Comparison of ENCODE assay signal across 17 mouse cellular contexts in the genomic region with DNA sequence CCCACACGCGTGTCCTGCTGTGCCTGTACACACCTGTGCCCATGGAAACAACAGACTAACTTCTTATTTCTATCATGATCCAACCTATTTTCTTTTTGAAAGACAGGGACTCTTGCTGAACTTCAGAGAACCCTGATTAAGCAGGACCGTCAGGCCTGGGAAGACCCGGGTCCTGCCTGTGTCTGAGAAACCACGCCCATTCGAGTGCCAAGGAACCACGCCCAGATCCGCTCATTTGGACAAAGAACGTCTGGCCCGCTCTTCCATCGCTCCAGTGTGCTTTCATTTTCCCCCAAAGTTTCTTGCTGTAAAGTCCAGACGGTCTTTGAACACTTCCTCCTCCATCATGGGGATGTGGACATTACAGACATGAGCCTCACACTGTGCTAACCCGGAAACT. TPM values are rescaled to one million over a fixed set of nuclear protein-coding genes. Genes with fewer than 3 reads are reported as not detected.
A peak's percentile ranks its signal among the peaks of the same experiment; 100 is the strongest.
DNase-seq lines count a peak whose midpoint lies in the region; ATAC-seq lines count a peak whose summit lies in the region.
"Had no signal": no experiment of that assay in that cellular context is flagged by ENCODE, and none has a peak within 500 bp of the region (broad histone marks: within the 10 kb centered on the region; RNA-seq: fewer than 3 reads in every experiment).

No protein-coding gene starts in this region.

- no peak for ATAC-seq in kidney, embryonic 15.5 days (replicated peaks; ENCODE audit: low FRiP score)
- ATAC-seq in intestine, embryonic 16.5 days: no peak

- H3K4me2 ChIP-seq in kidney, embryonic 15.5 days: peak overlapping the region; percentile 27
- no peak overlapping the region for H3K4me2 ChIP-seq in intestine, embryonic 16.5 days (ENCODE audit: low read depth, low read length)

- H3K4me3 ChIP-seq in kidney, embryonic 15.5 days (replicated peaks): no peak overlapping the region
- H3K4me3 ChIP-seq in intestine, embryonic 16.5 days (ENCODE audit: low read length): peak overlapping the region; percentile 21; the same call in 1 of the 2 replicates

- H3K36me3 ChIP-seq in kidney, embryonic 15.5 days: no peaks in the 10 kb centered on the region
- H3K36me3 ChIP-seq in intestine, embryonic 16.5 days (ENCODE audit: control insufficient read depth, insufficient read depth, low read length): no peaks in the 10 kb centered on the region

- no peaks in the 10 kb centered on the region for H3K27me3 ChIP-seq in kidney, embryonic 15.5 days
- H3K27me3 ChIP-seq in intestine, embryonic 16.5 days (replicated peaks; ENCODE audit: control insufficient read depth, insufficient read depth, low read length): no peaks in the 10 kb centered on the region
- H3K27me3 ChIP-seq: CH12.LX had no signal

- no peaks in the 10 kb centered on the region for H3K9me3 ChIP-seq in kidney, embryonic 15.5 days (replicated peaks)
- no peaks in the 10 kb centered on the region for H3K9me3 ChIP-seq in intestine, embryonic 16.5 days (ENCODE audit: control insufficient read depth, low read length)

- DNase-seq in kidney, adult 9 months: no peak
- DNase-seq in ES-CJ7 (ENCODE audit: low read depth, low spot score): peak; percentile 85
- peak; percentile 40 for DNase-seq in MN1 (ENCODE audit: low spot score)
- DNase-seq in cerebellum, adult 8-10 months: no peak
- DNase-seq in adrenal gland, postnatal 14 days: no peak
- DNase-seq: adrenal gland, postnatal 36 days; kidney, adult 11 months; right cerebral cortex, adult 18-20 months; thymus, postnatal 36 days had no signal

- H3K4me1 ChIP-seq in kidney, embryonic 15.5 days: peaks cover 7% of the 10 kb centered on the region; the same call in 1 of the 2 replicates
- H3K4me1 ChIP-seq in intestine, embryonic 16.5 days (ENCODE audit: control insufficient read depth, insufficient read depth, low read length): no peaks in the 10 kb centered on the region

- H3K27ac ChIP-seq in kidney, embryonic 15.5 days: no peak overlapping the region
- no peak overlapping the region for H3K27ac ChIP-seq in intestine, embryonic 16.5 days (ENCODE audit: low read length)
- H3K27ac ChIP-seq: liver, embryonic 14.5 days had no signal

- 62% methylated on average over 13 of the region's 13 CpGs for WGBS in kidney, embryonic 15.5 days
- 60% methylated on average over 13 of the region's 13 CpGs for WGBS in intestine, embryonic 16.5 days

- H3K9ac ChIP-seq in kidney, embryonic 15.5 days: no peak overlapping the region
- H3K9ac ChIP-seq in intestine, embryonic 16.5 days (ENCODE audit: low read depth, low read length): no peak overlapping the region
- H3K9ac ChIP-seq: liver, embryonic 14.5 days had no signal

RNA-seq across cellular contexts. Expression of gene Tenm3, which starts 26.8 kb away (rescaled TPM):
- 22.3 and 26.2 TPM in 2 replicates for polyA plus RNA-seq in kidney, embryonic 15.5 days (2015; fragmentation: Nextera tagmentation; extraction: Ambion mirVana)
- 10.5 and 11.3 TPM in 2 replicates for polyA plus RNA-seq in intestine, embryonic 16.5 days (2015; fragmentation: Nextera tagmentation; extraction: Ambion mirVana)
- 19.7 and 20.2 TPM in 2 replicates for total RNA-seq in adrenal gland, postnatal 14 days (2021)
- total RNA-seq: common myeloid progenitor, adult 5-6 weeks; megakaryocyte, adult 5-6 weeks; monocyte, adult 5-6 weeks; neutrophil, adult 5-6 weeks had no signal

Comparison
In these comparisons a context has a peak if more than half of its experiments do, and no peak if none do; other contexts are left out.
1. DNase-seq: peak in ES-CJ7 (single experiment) and MN1 (single experiment); none in kidney, adult 9 months (single experiment), cerebellum, adult 8-10 months (single experiment) and adrenal gland, postnatal 14 days (single experiment).